Mouse (Mus musculus): ENCODE measurements around the gene Defb28. TPM values are rescaled to one million over a fixed set of nuclear protein-coding genes. Genes with fewer than 3 reads are reported as not detected.

Gene Defb28
- polyA plus RNA-seq (2016; fragmentation: Nextera tagmentation; extraction: Ambion mirVana), result not detected in 2 replicates

- H3K9ac ChIP-seq, result no peak within 1 kb of the TSS
- H3K9me3 ChIP-seq (replicated peaks), result no peaks in the 10 kb centered on the region
- no peaks in the 10 kb centered on the region for H3K27me3 ChIP-seq (replicated peaks)
- no peak within 1 kb of the TSS for H3K27ac ChIP-seq
- WGBS (ENCODE audit: insufficient replicate concordance), result 56% methylated on average over 4 of the region's 4 CpGs
- H3K4me1 ChIP-seq, result no peaks in the 10 kb centered on the region
- no peak within 1 kb of the TSS for H3K4me2 ChIP-seq
- no peaks in the 10 kb centered on the region for H3K36me3 ChIP-seq
- no peak within 1 kb of the TSS for H3K4me3 ChIP-seq
- ATAC-seq, result no peak
These were observed at the start of gene Defb28 for GRCm38 (mm10) chr2:152517981-152518380. TSS of gene Defb28 (plus strand) at chr2:152518255.

GRCm38 (mm10) chr2:152470973-152471372, 47.1 kb upstream of the Defb28 start:
- WGBS (ENCODE audit: insufficient replicate concordance), result 24% methylated on average over 7 of the region's 7 CpGs
- Histone ChIP-seq H3K27me3 (replicated peaks) (peaks cover 9% of the 10 kb centered on the region; the same call in 1 of the 2 replicates), H3K4me3 (no peak overlapping the region), H3K27ac (no peak overlapping the region), H3K36me3 (no peaks in the 10 kb centered on the region), H3K4me2 (no peak overlapping the region), H3K9ac (no peak overlapping the region), H3K9me3 (replicated peaks) (no peaks in the 10 kb centered on the region), H3K4me1 (no peaks in the 10 kb centered on the region)
- no peak for ATAC-seq

GRCm38 (mm10) chr2:152472434-152472833, 45.6 kb upstream of the Defb28 start:
- no peak for ATAC-seq
- Histone ChIP-seq H3K9ac (no peak overlapping the region), H3K27me3 (replicated peaks) (peaks cover 9% of the 10 kb centered on the region; the same call in 1 of the 2 replicates), H3K27ac (no peak overlapping the region), H3K4me2 (no peak overlapping the region), H3K4me1 (no peaks in the 10 kb centered on the region), H3K36me3 (no peaks in the 10 kb centered on the region), H3K4me3 (no peak overlapping the region), H3K9me3 (replicated peaks) (no peaks in the 10 kb centered on the region)
- WGBS (ENCODE audit: insufficient replicate concordance), result 20% methylated on average over 3 of the region's 3 CpGs

GRCm38 (mm10) chr2:152476763-152477162, 41.3 kb upstream of the Defb28 start, which contains the start of gene Defb20:
TSS of gene Defb20 (plus strand) at chr2:152477063.
- no peak within 1 kb of the TSS for H3K4me2 ChIP-seq
- H3K9ac ChIP-seq, result no peak within 1 kb of the TSS
- 45% methylated on average over 2 of the region's 2 CpGs for WGBS (ENCODE audit: insufficient replicate concordance)
- H3K27ac ChIP-seq, result no peak within 1 kb of the TSS
- peaks cover 4% of the 10 kb centered on the region; the same call in 1 of the 2 replicates for H3K27me3 ChIP-seq (replicated peaks)
- no peaks in the 10 kb centered on the region for H3K4me1 ChIP-seq
- no peaks in the 10 kb centered on the region for H3K9me3 ChIP-seq (replicated peaks)
- no peak within 1 kb of the TSS for H3K4me3 ChIP-seq
- no peak for ATAC-seq
- no peaks in the 10 kb centered on the region for H3K36me3 ChIP-seq

GRCm38 (mm10) chr2:152480881-152481280, 37.2 kb upstream of the Defb28 start:
- H3K4me2 ChIP-seq, result no peak overlapping the region
- no peaks in the 10 kb centered on the region for H3K36me3 ChIP-seq
- no peak overlapping the region for H3K4me3 ChIP-seq
- H3K9ac ChIP-seq, result no peak overlapping the region
- no peaks in the 10 kb centered on the region for H3K4me1 ChIP-seq
- WGBS (ENCODE audit: insufficient replicate concordance), result 54% methylated on average over 3 of the region's 3 CpGs
- no peak overlapping the region for H3K27ac ChIP-seq
- no peak for ATAC-seq
- H3K9me3 ChIP-seq (replicated peaks), result no peaks in the 10 kb centered on the region
- no peaks in the 10 kb centered on the region for H3K27me3 ChIP-seq (replicated peaks)

GRCm38 (mm10) chr2:152481726-152482125, 36.3 kb upstream of the Defb28 start:
- Histone ChIP-seq H3K9ac (no peak overlapping the region), H3K27ac (no peak overlapping the region), H3K4me1 (no peaks in the 10 kb centered on the region), H3K27me3 (replicated peaks) (no peaks in the 10 kb centered on the region), H3K9me3 (replicated peaks) (no peaks in the 10 kb centered on the region), H3K36me3 (no peaks in the 10 kb centered on the region), H3K4me3 (no peak overlapping the region), H3K4me2 (no peak overlapping the region)
- WGBS (ENCODE audit: insufficient replicate concordance), result 75% methylated on average over 7 of the region's 7 CpGs
- ATAC-seq, result no peak

GRCm38 (mm10) chr2:152487024-152487423, 31.0 kb upstream of the Defb28 start:
- no peak for ATAC-seq
- no peak overlapping the region for H3K27ac ChIP-seq
- no peak overlapping the region for H3K9ac ChIP-seq
- no peaks in the 10 kb centered on the region for H3K27me3 ChIP-seq (replicated peaks)
- H3K4me2 ChIP-seq, result no peak overlapping the region
- H3K36me3 ChIP-seq, result no peaks in the 10 kb centered on the region
- no peaks in the 10 kb centered on the region for H3K4me1 ChIP-seq
- no peak overlapping the region for H3K4me3 ChIP-seq
- H3K9me3 ChIP-seq (replicated peaks), result no peaks in the 10 kb centered on the region
- 53% methylated on average over 2 of the region's 2 CpGs for WGBS (ENCODE audit: insufficient replicate concordance)

GRCm38 (mm10) chr2:152490038-152490437, 28.0 kb upstream of the Defb28 start, which contains the start of gene Defb22:
TSS of gene Defb22 (minus strand) at chr2:152490138.
- no peaks in the 10 kb centered on the region for H3K9me3 ChIP-seq (replicated peaks)
- no peak within 1 kb of the TSS for H3K4me3 ChIP-seq
- no peaks in the 10 kb centered on the region for H3K27me3 ChIP-seq (replicated peaks)
- H3K4me1 ChIP-seq, result no peaks in the 10 kb centered on the region
- ATAC-seq, result no peak
- no peaks in the 10 kb centered on the region for H3K36me3 ChIP-seq
- no peak within 1 kb of the TSS for H3K9ac ChIP-seq
- no peak within 1 kb of the TSS for H3K4me2 ChIP-seq
- no peak within 1 kb of the TSS for H3K27ac ChIP-seq

- Histone ChIP-seq H3K9ac (no peak overlapping the region), H3K4me1 (no peaks in the 10 kb centered on the region), H3K36me3 (no peaks in the 10 kb centered on the region), H3K4me3 (no peak overlapping the region), H3K27ac (no peak overlapping the region), H3K9me3 (replicated peaks) (no peaks in the 10 kb centered on the region), H3K27me3 (replicated peaks) (no peaks in the 10 kb centered on the region), H3K4me2 (no peak overlapping the region)
- WGBS (ENCODE audit: insufficient replicate concordance), result 48% methylated on average over 6 of the region's 6 CpGs
- no peak for ATAC-seq
These were observed 24.9 kb upstream of the Defb28 start for GRCm38 (mm10) chr2:152493151-152493550.

- Histone ChIP-seq H3K4me3 (no peak overlapping the region), H3K9me3 (replicated peaks) (no peaks in the 10 kb centered on the region), H3K9ac (no peak overlapping the region), H3K36me3 (no peaks in the 10 kb centered on the region), H3K4me2 (no peak overlapping the region), H3K27me3 (replicated peaks) (no peaks in the 10 kb centered on the region), H3K4me1 (no peaks in the 10 kb centered on the region), H3K27ac (no peak overlapping the region)
- 65% methylated on average over 6 of the region's 6 CpGs for WGBS (ENCODE audit: insufficient replicate concordance)
- ATAC-seq, result no peak
These were observed 20.0 kb upstream of the Defb28 start for GRCm38 (mm10) chr2:152498020-152498419.

- H3K4me2 ChIP-seq, result no peak overlapping the region
- no peaks in the 10 kb centered on the region for H3K36me3 ChIP-seq
- no peaks in the 10 kb centered on the region for H3K4me1 ChIP-seq
- no peak overlapping the region for H3K9ac ChIP-seq
- H3K27ac ChIP-seq, result no peak overlapping the region
- H3K4me3 ChIP-seq, result no peak overlapping the region
- no peaks in the 10 kb centered on the region for H3K27me3 ChIP-seq (replicated peaks)
- 45% methylated on average over 7 of the region's 7 CpGs for WGBS (ENCODE audit: insufficient replicate concordance)
- no peaks in the 10 kb centered on the region for H3K9me3 ChIP-seq (replicated peaks)
- ATAC-seq, result no peak
These were observed 17.7 kb upstream of the Defb28 start for GRCm38 (mm10) chr2:152500204-152500862.

- 61% methylated on average over 6 of the region's 6 CpGs for WGBS (ENCODE audit: insufficient replicate concordance)
- H3K4me1 ChIP-seq, result no peaks in the 10 kb centered on the region
- no peak overlapping the region for H3K27ac ChIP-seq
- H3K4me3 ChIP-seq, result no peak overlapping the region
- H3K9ac ChIP-seq, result no peak overlapping the region
- no peaks in the 10 kb centered on the region for H3K9me3 ChIP-seq (replicated peaks)
- ATAC-seq, result no peak
- no peak overlapping the region for H3K4me2 ChIP-seq
- no peaks in the 10 kb centered on the region for H3K27me3 ChIP-seq (replicated peaks)
- no peaks in the 10 kb centered on the region for H3K36me3 ChIP-seq
These were observed 17.2 kb upstream of the Defb28 start for GRCm38 (mm10) chr2:152500863-152501229.

- ATAC-seq, result no peak
- Histone ChIP-seq H3K4me2 (no peak overlapping the region), H3K4me3 (no peak overlapping the region), H3K9ac (no peak overlapping the region), H3K27ac (no peak overlapping the region), H3K4me1 (no peaks in the 10 kb centered on the region), H3K36me3 (no peaks in the 10 kb centered on the region), H3K9me3 (replicated peaks) (no peaks in the 10 kb centered on the region), H3K27me3 (replicated peaks) (no peaks in the 10 kb centered on the region)
- WGBS (ENCODE audit: insufficient replicate concordance), result 53% methylated on average over 2 of the region's 2 CpGs
These were observed 14.1 kb upstream of the Defb28 start for GRCm38 (mm10) chr2:152503950-152504349.
